Mouse (Mus musculus) heart, adult 9 months (tissue): ENCODE measurements around the gene Depdc5.
"Not testable (repeated sequence)": the region's sequence is repeated elsewhere in the genome, so short reads cannot be mapped to it uniquely, and the experiment has no call there.

ENCODE experiments used
- DNase-seq, 2 experiments: peaks; one replicate each; pipeline ENCODE4 v3.0.0; 2022; ENCODE audit warnings: low spot score in 2 of 2

Depdc5 gene

DNA sequence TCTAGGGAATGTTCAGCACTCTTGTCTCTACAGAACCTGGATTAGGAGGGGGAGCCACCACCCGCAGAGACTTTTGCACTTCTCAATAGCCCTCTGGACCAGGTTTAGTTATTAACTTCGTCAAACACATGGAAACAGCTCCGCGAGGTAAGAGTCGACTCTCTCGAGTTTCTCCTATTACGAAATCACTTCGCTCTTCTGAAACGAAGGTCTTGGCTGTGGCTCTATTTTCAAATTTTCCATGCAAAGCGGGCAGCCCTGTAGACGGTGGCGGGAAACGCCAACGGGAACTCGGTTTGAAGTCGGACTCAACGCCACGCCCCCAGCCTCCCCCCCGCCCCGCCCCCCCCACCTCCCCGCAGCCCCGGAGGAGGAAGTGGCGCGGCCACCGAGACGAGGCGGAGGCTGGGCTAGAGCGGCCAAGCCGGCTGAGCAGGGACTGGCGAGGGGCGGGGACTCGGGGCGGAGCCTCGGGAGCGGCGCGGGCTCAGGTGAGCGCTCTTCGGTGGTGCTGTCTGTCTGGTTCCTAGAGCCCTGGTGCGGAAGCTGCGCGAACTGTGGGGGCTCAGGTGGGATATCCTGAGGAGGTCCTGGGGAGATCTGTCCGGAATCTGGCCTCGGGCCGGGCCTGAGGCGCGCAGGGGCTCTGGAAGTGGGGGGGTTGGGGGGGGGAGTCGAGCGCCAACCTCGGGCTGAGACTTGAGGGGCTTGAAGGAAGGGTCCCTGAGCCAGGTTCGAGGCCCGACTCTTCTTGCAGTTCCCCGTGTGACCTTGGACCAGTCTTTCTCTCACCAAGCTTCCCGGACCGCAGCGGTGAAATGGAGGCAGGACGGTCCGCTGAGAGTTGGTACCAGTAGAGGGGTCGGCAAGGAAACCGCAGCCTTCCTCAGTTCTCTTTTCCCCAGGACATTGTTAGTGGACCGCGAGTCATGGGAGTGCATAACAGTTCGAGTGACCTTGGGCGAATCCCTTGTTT, at the start of gene Depdc5:
Gene Depdc5, plus strand, starts transcription at position 449 of the 976 bp plus-strand sequence.
- peak; percentile 92 for DNase-seq

DNA sequence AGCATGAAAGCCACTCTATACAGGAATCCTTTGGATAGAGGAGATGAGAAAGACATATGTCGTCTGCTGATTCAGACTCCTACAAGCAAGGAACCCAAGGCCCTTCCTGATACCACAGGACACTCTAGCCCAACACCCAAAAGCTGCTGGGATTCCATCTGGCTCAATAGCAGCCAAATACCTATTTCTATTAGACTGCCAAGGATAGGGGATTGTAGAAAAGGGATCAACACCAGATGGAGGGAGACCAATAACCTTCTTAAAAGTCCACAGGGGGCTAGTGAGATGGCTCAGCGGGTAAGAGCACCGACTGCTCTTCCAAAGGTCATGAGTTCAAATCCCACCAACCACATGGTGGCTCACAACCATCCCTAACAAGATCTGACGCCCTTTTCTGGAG, 48.1 kb upstream of the Depdc5 start:
- DNase-seq = no peak

DNA sequence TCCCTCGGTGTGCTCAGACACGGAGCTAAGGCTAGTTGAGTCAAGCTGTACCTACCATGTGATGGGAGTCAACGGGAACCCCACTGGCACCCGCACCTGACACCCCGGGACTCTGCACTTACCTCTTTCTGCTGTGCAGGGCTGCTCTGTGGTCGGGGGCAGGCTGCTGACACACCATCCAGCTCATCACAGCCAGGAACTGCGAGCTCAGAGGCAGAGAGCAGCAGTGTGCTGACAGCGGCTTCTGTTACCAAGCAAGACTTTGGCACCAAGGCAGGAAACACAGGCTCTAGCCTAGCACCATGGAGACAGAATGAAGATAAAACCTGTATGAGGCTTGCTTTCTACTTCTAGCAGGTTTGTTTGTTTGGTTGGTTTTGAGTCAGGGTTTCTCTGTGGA, 43.0 kb upstream of the Depdc5 start:
- DNase-seq = no peak

GRCm38 (mm10) chr5:32827009-32827408, 36.5 kb upstream of the Depdc5 start, which contains the start of gene Gm20671:
Gene Gm20671, minus strand, starts transcription at chr5:32827109.
- no peak for DNase-seq

GRCm38 (mm10) chr5:32828766-32829165, 34.7 kb upstream of the Depdc5 start:
- DNase-seq = not testable (repeated sequence)

- DNase-seq = no peak
These were observed 33.4 kb upstream of the Depdc5 start for GRCm38 (mm10) chr5:32830054-32830453.

- DNase-seq = no peak
These were observed 29.0 kb upstream of the Depdc5 start for GRCm38 (mm10) chr5:32834497-32834896.

DNA sequence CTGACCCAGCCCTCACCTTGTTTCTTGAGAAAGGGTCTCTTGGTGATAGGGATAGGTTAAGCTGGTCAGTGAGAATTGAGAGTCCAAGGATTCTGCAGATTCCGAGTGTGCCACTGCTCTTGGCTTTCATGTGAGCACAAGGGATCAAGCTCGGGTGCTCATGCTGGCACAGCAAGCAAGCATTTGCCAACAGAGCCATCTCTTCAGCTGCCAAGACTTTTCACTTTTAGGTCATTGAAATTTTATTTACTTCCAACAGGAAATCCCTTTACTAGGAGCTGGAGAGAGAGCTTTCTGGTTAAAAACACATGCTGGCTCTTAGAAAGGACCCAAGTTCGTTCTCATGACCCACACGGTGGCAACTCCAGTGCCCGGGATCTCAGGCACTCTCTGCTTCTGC, 26.5 kb upstream of the Depdc5 start:
- DNase-seq = no peak

DNA sequence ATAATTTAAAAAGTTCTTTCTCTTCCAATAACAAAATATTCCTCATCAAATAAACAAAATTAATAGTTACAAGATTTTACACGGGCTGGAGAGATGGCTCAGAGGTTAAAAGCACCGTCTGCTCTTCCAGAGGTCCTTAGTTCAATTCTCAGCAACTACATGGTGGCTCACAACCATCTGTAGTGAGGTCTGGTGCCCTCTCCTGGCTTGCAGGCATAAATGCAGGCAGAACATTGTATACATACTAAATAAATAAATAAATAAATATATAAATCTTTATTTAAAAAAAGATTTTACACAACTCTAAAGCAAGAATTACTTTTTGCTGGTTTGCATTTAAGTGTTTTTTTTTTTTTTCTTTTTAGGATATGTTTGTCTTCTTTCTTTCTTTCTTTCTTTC, 23.5 kb upstream of the Depdc5 start:
- DNase-seq = no peak

DNA sequence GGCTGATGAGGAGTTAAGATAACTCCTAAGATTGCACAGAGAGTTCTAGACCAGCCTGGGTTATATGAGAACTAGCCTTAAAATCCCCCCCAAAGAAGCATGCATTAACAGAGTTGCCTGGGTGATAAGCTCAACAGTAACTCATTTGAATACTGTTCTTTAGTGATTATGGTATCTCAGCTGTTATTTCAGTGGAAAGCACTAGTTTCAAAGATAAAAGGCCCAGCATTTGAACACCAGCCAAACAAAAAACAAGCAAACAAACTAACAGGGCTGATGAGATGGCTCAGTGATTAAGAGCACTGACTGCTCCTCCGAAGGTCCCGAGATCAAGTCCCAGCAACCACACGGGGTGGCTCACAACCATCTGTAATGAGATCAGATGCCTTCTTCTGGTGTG, 14.3 kb upstream of the Depdc5 start:
- DNase-seq = no peak

- DNase-seq = not testable (repeated sequence)
These were observed 13.9 kb upstream of the Depdc5 start for GRCm38 (mm10) chr5:32849580-32849979.

- no peak for DNase-seq
These were observed 11.5 kb upstream of the Depdc5 start for GRCm38 (mm10) chr5:32852026-32852425.

DNA sequence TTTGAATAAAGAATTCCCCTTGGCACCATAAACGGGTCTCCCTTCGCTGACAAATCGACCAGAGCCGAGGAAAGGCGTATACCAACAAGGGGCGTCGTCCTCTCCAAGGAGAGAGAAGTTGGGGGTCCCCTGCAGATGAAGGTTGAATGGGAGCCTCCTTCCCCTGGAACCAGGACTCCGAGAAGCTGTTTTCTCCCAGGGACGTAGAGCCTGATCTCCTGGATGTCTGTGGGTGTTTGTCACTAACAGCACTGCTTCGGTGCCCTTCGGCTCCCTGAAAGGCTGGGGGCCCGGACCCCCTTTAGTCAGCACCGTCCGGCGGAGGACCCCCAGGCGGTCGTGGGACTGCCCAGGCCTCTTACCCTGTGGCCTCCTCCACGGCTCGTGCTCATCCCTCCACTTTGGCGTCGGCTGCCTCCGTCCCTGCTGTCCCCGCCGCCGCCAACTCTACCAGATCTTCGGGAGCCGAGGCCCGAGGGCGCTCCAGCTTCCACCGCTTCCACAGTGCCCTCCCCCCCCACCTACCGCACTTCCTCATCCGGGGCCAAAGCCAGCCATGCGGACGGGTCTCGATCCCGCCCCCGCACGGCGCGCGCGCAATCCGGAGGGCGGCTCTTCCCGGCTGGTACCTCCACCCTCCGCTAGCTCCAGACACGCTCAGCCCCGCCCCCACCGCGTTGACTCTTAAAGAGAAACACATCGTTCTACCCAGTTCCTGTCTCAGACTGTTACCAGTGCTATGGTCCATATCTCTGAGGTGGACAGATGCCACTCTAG, 9.6 kb upstream of the Depdc5 start, which contains the start of gene Prr14l:
Gene Prr14l, minus strand, starts transcription at position 526 of the 777 bp plus-strand sequence.
- DNase-seq = peak; percentile 96 to 98

DNA sequence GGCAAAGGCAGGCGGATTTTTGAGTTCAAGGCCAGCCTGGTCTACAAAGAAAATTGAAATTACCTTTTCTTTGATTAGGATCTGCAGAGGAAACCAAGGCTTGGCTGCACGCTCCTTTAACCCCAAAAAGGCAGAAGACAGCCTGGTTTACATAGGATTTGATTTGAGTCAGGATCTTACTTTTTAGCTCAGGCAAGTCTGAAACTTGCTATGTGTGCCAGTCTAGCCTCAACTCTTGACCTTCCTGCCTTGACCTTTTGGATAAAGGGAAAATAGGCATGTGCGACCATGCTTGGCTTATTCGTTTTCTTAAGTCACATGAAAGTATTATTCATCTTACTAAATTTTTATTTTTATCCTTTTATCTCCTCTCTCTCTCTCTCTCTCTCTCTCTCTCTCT, 8.7 kb upstream of the Depdc5 start:
- DNase-seq = no peak

DNA sequence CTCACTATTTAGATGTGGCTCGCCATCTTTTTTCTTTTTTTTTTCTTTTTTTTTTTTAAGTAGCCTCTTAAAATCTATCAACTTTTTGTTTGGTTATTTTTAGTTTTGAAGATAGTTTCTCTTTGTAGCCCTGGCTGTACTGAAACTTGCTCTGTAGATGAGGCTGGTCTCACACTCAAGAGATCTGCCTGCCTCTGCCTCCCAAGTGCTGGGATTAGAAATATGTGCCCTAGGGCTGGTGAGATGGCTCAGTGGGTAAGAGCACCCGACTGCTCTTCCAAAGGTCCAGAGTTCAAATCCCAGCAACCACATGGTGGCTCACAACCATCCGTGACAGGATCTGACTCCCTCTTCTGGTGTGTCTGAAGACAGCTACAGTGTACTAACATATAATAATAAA, 8.2 kb upstream of the Depdc5 start:
- DNase-seq = not testable (repeated sequence)

DNA sequence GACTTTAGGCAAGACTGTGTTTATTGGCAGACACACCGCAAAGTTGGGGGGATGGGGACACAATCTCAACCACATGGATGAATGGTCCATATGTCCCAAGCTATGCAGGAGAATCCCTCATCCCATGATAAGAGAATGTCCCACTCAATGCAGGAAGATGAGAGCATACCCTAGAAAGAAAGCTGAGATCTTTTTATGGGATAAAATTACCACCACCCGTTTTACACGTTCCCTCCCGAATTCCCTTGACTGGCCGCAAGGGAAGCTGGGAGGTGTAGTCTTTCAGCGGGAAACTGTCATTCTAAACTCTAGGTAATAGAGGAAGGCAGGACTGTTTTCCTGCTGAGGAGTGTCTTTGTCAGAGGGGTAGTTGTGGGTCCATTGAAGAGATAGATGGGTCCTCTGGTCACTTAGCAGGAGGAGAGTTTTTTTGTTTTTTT, 5.7 kb upstream of the Depdc5 start:
- DNase-seq = peak; percentile 27 to 42

DNA sequence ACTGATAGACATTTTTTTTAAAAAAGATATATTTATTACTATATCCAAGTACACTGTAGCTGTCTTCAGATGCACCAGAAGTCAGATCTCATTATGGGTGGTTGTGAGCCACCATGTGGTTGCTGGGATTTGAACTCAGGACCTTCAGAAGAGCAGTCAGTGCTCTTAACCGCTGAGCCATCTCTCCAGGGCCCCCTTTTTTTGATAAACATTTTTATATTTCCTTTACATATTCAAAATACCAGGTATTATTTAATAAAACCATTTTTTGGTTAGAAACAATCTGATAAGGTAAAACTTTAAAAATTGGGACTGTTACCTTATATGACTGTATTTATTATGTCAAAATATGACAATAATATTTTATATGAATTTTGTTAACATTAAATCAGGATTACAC, 2.4 kb upstream of the Depdc5 start:
- no peak for DNase-seq

DNA sequence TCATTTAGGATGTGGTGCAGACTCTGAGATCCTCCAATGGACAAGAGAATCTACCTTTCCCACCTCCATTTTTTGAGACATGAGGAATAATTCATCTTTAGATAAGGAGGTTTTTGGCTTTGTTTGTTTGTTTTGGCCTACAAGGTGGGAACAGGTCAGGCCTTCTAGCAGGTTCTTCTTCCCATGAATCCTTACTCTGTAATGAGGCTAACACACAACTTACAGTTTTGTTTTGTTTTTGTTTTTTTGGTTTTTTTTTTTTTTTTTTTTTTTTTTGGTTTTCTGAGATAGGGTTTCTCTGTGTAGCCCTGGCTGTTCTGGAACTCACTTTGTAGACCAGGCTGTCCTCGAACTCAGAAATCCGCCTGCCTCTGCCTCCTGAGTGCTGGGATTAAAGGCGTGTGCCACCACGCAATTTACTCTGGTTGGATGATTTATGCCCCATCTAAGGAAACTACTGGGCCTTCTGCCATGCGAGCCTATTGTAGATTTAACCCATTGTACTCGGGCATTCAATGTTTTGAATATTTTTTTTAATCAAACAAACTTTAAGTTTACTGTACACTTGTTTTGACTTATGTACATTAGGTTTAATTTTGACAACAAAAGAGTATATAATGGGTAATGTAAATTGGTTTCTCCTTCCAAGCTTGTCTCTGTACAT, 900 bp upstream of the Depdc5 start:
- no peak for DNase-seq

- DNase-seq = no peak
These were observed 6.0 kb downstream of the Depdc5 start for GRCm38 (mm10) chr5:32869389-32870024.

DNA sequence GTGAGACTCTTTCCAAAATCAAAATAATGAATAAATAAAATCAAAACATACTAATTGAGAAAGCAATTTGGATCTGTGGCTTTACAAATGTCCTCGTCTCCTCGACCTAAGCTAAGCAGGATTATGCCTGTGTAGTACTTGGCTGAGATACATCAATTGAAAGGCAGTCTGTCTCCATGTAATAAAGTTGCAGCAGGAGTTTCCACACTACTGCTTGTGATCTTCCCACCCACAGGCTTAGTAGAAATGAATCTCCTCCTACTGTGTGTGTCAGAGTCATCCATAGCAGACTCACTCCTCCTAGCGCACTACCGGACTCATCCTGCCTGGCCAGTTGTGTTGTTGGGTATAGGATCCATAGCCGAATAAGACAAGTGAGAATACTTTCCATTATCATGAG, 8.8 kb downstream of the Depdc5 start:
- no peak for DNase-seq

- DNase-seq = no peak
These were observed 23.2 kb downstream of the Depdc5 start for GRCm38 (mm10) chr5:32886739-32887138.
